Mouse (Mus musculus) ES-CJ7 (cell line): ENCODE results near the gene Plcg1.
A peak's percentile ranks its signal among the peaks of the same experiment; 100 is the strongest.

Experiments used
- DNase-seq: peaks from one replicate; pipeline ENCODE4 v3.0.0; 2011; ENCODE audit warnings: low read depth, low spot score

Plcg1 gene

GRCm38 (mm10) chr2:160735706-160736310 is 4.7 kb downstream of the Plcg1 start:
- DNase-seq, result peak; percentile 51

DNA sequence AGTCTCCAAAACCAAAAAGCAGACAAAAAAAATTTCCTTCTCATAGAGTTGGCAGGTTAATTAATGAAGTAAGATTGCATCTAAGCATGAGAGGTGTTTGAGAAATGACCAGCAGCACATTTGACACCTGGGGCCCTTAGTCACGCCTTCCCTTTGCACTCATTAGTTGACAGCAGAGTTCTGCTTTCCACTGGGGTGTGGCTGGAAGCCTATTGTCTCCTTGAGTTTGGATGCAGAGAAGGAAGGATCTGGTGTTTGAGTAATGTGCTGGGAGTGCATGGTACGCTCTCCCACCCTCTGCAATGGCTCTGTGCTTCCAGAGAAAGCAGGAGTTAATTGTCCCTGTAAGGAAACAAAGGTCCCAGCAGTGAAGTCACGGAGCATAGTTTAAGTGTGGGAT is 5.4 kb downstream of the Plcg1 start:
- peak; percentile 27 for DNase-seq

GRCm38 (mm10) chr2:160738354-160738753 is 7.3 kb downstream of the Plcg1 start:
- DNase-seq, result peak; percentile 17

DNA sequence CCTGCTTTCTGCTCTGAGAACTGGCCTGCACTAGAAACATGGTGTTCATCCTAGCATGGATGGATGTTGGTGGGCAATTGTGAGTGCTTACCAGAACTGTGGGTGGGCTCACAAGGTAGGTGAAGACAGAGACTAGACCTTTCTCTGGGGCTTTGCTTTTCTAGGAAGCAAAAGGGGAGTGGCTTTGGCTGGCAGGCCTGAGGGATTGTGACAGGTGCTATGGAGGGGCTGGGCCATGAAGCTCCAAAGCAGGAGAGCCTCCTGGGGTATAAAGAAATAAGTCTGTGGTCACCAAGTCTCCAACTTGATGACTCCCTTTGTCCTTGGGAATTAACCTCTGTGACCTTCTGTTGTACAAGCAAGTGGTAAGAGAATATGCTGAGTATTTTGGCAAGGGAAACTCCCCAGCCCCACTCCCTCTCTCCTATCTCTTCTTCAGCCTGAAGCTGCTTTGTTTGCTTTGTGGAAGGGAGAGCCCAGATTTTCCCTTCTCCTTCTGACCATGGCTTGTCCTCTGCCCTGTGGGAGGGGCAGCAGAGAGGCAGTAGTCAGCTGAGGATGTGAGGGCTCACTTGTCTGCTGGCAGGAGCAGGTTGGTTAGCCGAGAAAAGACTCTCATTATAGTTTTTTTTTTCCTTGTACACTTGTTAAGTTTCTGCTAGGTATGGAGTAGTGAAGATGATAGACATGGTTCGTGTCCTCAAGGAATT is 8.7 kb downstream of the Plcg1 start:
- DNase-seq, result no peak

- no peak for DNase-seq
Observed at GRCm38 (mm10) chr2:160740521-160741156, 9.5 kb downstream of the Plcg1 start.

GRCm38 (mm10) chr2:160741580-160741979 is 10.5 kb downstream of the Plcg1 start:
- DNase-seq, result no peak

- DNase-seq, result no peak
Observed at GRCm38 (mm10) chr2:160742161-160742609, 11.1 kb downstream of the Plcg1 start.

GRCm38 (mm10) chr2:160744040-160744822 is 13.1 kb downstream of the Plcg1 start:
- DNase-seq, result peak; percentile 78

DNA sequence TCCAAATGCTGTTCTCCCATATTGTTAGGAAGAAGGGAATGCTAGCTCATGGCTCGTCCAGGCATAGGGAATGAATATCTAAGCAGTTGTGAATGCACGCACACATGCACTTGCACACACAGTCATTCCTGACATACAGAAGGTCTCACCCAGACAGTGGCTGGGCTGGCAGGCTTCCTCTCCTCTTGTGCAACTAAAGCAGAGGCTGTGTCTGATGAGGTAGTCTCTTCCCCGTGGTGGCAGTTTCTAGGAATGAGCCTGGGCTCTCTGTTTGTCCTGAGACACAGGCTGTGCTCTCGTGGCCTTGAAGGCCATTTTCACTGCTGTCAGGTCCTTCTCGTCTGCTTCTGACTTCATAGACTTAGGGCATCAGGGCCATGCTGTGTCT is 13.7 kb downstream of the Plcg1 start:
- no peak for DNase-seq

- no peak for DNase-seq
Observed at GRCm38 (mm10) chr2:160745497-160745896, 14.4 kb downstream of the Plcg1 start.

DNA sequence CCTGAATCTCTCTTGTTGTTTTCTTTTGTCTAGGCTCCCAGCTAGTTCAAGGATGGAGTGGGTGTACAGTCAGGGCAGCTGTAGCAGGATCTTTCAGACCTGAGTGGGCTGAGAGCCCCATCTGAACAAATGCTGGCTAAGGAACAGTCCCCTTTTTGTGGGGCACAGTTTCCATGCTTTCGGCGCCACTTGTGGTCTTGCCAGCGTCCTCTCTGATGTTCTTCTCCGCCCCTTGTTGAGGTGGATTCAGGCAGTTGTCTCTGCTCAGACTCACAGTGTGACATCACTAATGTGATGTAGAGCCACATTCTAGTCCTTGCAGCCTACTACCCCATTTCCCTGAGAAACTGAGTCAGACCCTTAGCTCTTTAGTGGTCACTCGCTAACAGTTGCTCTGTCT is 15.5 kb downstream of the Plcg1 start:
- no peak for DNase-seq

GRCm38 (mm10) chr2:160747075-160747474 is 16.0 kb downstream of the Plcg1 start:
- DNase-seq, result no peak

GRCm38 (mm10) chr2:160756583-160757203 is 25.6 kb downstream of the Plcg1 start:
- DNase-seq, result no peak

DNA sequence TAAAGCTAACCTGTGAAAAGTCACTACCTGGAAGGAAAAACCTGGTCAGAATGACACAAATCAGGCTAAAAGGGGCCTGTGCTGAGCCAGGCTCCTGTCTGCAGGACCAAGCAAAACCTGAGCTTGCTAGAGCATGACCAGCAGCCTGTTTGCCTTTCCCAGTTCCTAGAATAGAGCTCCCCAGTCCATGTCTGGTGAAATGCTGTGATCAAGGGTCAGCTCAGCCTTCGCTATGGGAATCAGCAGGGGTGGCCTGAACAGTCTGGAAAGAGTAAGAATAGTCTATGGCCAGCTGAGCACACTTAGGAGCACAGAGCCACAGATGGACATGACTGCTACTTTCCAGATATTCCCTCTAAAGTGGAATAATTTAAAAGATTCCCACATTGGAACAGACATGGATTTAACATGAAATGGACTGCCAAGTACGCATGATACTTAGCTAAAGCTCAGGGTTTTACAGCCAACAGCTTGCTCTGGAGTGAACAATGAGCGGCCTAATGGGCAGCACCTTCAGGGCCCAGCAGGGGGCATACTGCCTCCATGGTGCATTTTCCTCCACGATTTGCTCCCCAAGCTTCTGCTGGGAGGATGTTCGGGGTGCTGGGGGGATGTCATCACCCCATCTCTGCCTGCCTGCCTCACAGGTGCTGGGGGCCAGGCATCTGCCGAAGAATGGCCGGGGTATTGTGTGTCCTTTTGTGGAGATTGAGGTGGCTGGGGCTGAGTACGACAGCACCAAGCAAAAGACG is 29.5 kb downstream of the Plcg1 start:
- DNase-seq, result no peak

- no peak for DNase-seq
Observed at GRCm38 (mm10) chr2:160763816-160764215, 32.7 kb downstream of the Plcg1 start.

DNA sequence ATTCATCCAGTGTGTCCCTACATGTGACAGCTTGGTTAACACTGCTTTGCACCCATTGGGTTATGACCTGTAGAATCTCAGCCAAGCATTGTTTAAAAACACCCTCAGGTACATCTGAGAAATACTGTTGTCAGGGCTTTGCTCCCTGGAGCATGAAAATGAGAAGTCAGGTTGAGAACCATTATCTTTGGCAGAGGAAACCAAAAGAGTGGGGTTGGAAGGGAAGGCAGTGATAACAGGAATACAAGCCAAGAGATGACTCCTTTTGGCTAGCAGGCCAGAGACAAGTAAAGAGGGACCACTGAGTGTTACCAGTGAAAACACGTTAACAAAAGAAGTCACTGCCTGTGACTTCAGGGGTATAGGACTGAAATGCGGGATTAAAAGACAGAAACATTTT is 33.3 kb downstream of the Plcg1 start:
- DNase-seq, result no peak

- no peak for DNase-seq
Observed at GRCm38 (mm10) chr2:160765096-160765495, 34.0 kb downstream of the Plcg1 start.

DNA sequence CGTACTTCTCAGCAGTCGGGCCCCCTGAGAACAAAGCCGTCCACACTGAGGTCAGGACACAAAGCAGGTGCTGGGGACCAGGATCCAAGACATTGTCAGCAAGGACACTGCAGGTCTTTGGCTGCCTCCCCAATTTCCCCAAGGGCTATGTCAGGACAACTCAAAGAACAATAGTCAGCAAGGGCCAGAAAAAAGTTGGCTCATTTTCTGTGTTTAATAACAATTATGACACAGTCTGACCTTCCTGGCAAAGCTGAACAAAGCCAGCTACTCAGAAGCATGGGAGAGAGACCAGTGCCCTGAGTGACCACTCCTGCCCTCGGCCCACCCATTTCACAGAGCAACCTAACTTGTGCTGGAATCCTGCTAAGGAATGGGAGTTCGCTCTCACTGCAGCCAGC is 35.3 kb downstream of the Plcg1 start:
- DNase-seq, result no peak

GRCm38 (mm10) chr2:160767201-160767600 is 36.1 kb downstream of the Plcg1 start:
- DNase-seq, result no peak

DNA sequence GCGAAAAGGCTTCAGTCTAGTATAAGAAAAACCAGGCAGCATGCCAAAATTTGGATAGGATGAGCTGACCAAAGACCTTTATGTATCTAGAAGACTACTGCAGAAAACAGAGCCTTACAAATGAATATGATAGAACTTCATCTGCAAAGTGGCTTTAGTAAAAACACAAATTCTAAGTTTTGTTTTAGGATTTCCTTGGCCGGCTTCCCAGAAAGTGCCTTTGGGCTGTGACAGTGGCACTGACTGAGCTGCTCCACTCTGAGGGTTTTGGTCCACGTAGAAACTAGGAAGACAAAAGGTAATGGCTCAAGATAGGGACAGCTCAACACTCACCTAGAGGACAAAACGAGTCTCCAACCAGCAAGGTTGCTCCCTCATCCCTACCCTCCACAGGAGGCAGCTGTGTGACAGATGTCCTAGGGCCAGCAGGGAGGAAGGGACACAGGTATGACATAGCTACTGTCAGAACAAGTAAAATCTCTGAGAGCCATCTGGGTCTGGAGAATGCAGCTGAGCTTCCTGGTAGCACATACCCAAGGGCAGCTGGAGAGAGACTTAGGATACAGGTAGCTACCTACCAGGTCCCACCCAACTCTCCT is 37.1 kb downstream of the Plcg1 start:
- DNase-seq, result no peak

GRCm38 (mm10) chr2:160768997-160769396 is 37.9 kb downstream of the Plcg1 start:
- DNase-seq, result no peak
